Mouse (Mus musculus): ENCODE measurements at regions not wholly inside any gene's neighbourhood (a gene's known extent, or its start where the extent isn't known, plus 50 kb on each side); places are given as distances from the start of the nearest gene placed in this dataset.

- TF ChIP-seq POLR2A (IDR thresholded peaks at IDR 0.05; ENCODE audit: low read depth, low read length) (no peak), CTCF (IDR thresholded peaks at IDR 0.05; ENCODE audit: extremely low read depth, insufficient read depth, insufficient read length, insufficient replicate concordance) (no peak)
These were observed 1403.7 kb upstream of the A1bg start for GRCm38 (mm10) chr15:62326524-62326923.

Data from spleen, adult 2 months (tissue).